Mouse (Mus musculus) cerebellum, adult 2 months (tissue): ENCODE measurements at regions not wholly inside any gene's neighbourhood (a gene's known extent, or its start where the extent isn't known, plus 50 kb on each side); places are given as distances from the start of the nearest gene placed in this dataset.

ENCODE experiments used
- CTCF ChIP-seq: fragments of 200-500 bp; IDR thresholded peaks from 2 replicates; pipeline ENCODE4 v1.5.1; 2011; ENCODE audit warnings: low read depth, mild to moderate bottlenecking, control low read depth, low read length, moderate library complexity, borderline replicate concordance; ENCODE audit not compliant: insufficient read depth
- POLR2A ChIP-seq: fragments of 200-500 bp; IDR thresholded peaks from 2 replicates; pipeline ENCODE4 v1.6.1; 2011; ENCODE audit warnings: low read length, control low read depth, borderline replicate concordance; ENCODE audit not compliant: insufficient read depth

- TF ChIP-seq CTCF, result no peak
- no peak for TF ChIP-seq POLR2A
Measured at GRCm38 (mm10) chr1:28373351-28373750, 406.7 kb downstream of the Gm597 start.
